Mouse (Mus musculus): ENCODE results near the gene Cfap300.

- TF ChIP-seq HCFC1 (IDR thresholded peaks at IDR 0.05; ENCODE audit: low read depth, low read length), result no peak
- no peak for TF ChIP-seq MYC (IDR thresholded peaks at IDR 0.05; ENCODE audit: low read depth, low read length)
- no peak for TF ChIP-seq NELFE (IDR thresholded peaks at IDR 0.05; ENCODE audit: low read depth, low read length)
- TF ChIP-seq POLR2AphosphoS2 (IDR thresholded peaks at IDR 0.05; ENCODE audit: low read length), result no peak
- TF ChIP-seq CTCF (IDR thresholded peaks at IDR 0.05 in 2 of 3, conservative IDR thresholded peaks at IDR 0.05 in 1 of 3; ENCODE audit: control insufficient read depth in 1 of 3, insufficient read depth in 1 of 3, low read depth in 2 of 3, low read length in 3 of 3, poor library complexity in 1 of 3, severe bottlenecking in 1 of 3), result no peak
- no peak for TF ChIP-seq ZNF384 (IDR thresholded peaks at IDR 0.05; ENCODE audit: low read depth, low read length)
- no peak for TF ChIP-seq CHD1 (IDR thresholded peaks at IDR 0.05; ENCODE audit: low read depth, low read length)
Observed at GRCm38 (mm10) chr9:8042338-8043043, at the start of gene Cfap300.
